Mouse (Mus musculus): ENCODE data around the gene Hist1h2bm. TPM values are rescaled to one million over a fixed set of nuclear protein-coding genes. Genes with fewer than 3 reads are reported as not detected.
"Not testable (repeated sequence)": the region's sequence is repeated elsewhere in the genome, so short reads cannot be mapped to it uniquely, and the experiment has no call there.

The Hist1h2bm gene
- polyA plus RNA-seq, 1 experiment: 3.4 TPM

- H3K4me3 ChIP-seq (ENCODE audit: insufficient read depth, poor library complexity, severe bottlenecking): peak overlapping the region; percentile 23
- no peak for TF ChIP-seq CEBPB (IDR thresholded peaks at IDR 0.05; ENCODE audit: low read depth)
- no peak for TF ChIP-seq MAX (IDR thresholded peaks at IDR 0.05)
- no peak for TF ChIP-seq MYOD1 (IDR thresholded peaks at IDR 0.05; ENCODE audit: control insufficient read depth, insufficient read length, low read depth)
- TF ChIP-seq USF1 (IDR thresholded peaks at IDR 0.05; ENCODE audit: low read depth): no peak
- TF ChIP-seq MYOG (IDR thresholded peaks at IDR 0.05; ENCODE audit: control insufficient read depth, extremely low read depth, insufficient read length): no peak
- no peak for TF ChIP-seq FOSL1 (IDR thresholded peaks at IDR 0.05; ENCODE audit: insufficient read depth, low read length, poor library complexity, severe bottlenecking)
- TF ChIP-seq CTCF (IDR thresholded peaks at IDR 0.05; ENCODE audit: control insufficient read depth, insufficient read depth, insufficient read length): no peak
These were observed 3.3 kb upstream of the Hist1h2bm start for GRCm38 (mm10) chr13:21718381-21719080.

GRCm38 (mm10) chr13:21721107-21721756 lies 612 bp upstream of the Hist1h2bm start:
- H3K36me3 ChIP-seq (ENCODE audit: control insufficient read depth, insufficient read depth); H3K27me3 ChIP-seq (ENCODE audit: control insufficient read depth, insufficient read depth, insufficient read length); H3K79me2 ChIP-seq (ENCODE audit: control insufficient read depth, insufficient read depth); H3K79me3 ChIP-seq (ENCODE audit: low read depth): not testable (repeated sequence)
- Histone ChIP-seq H3ac (ENCODE audit: control insufficient read depth, insufficient read length, low read depth) (peak overlapping the region; percentile 85), H3K4me3 (ENCODE audit: insufficient read depth, poor library complexity, severe bottlenecking) (peak overlapping the region; percentile 31)

More at GRCm38 (mm10) chr13:21718381-21719080, 3.3 kb upstream of the Hist1h2bm start:
- no peaks in the 10 kb centered on the region for H3K79me2 ChIP-seq (ENCODE audit: control insufficient read depth, insufficient read depth)
- no peaks in the 10 kb centered on the region for H3K79me3 ChIP-seq (ENCODE audit: low read depth)
- H3ac ChIP-seq (ENCODE audit: control insufficient read depth, insufficient read length, low read depth): peak overlapping the region; percentile 57
- no peaks in the 10 kb centered on the region for H3K27me3 ChIP-seq (ENCODE audit: control insufficient read depth, insufficient read depth, insufficient read length)
- H3K36me3 ChIP-seq (ENCODE audit: control insufficient read depth, insufficient read depth): no peaks in the 10 kb centered on the region

GRCm38 (mm10) chr13:21722373-21722925 lies 605 bp downstream of the Hist1h2bm start:
- H3K79me2 ChIP-seq (ENCODE audit: control insufficient read depth, insufficient read depth): no peaks in the 10 kb centered on the region
- no peaks in the 10 kb centered on the region for H3K27me3 ChIP-seq (ENCODE audit: control insufficient read depth, insufficient read depth, insufficient read length)
- H3ac ChIP-seq (ENCODE audit: control insufficient read depth, insufficient read length, low read depth): peak overlapping the region; percentile 4
- TF ChIP-seq MAX (IDR thresholded peaks at IDR 0.05) (no peak), CTCF (IDR thresholded peaks at IDR 0.05; ENCODE audit: control insufficient read depth, insufficient read depth, insufficient read length) (no peak), CEBPB (IDR thresholded peaks at IDR 0.05; ENCODE audit: low read depth) (no peak), MYOD1 (IDR thresholded peaks at IDR 0.05; ENCODE audit: control insufficient read depth, insufficient read length, low read depth) (no peak), MYOG (IDR thresholded peaks at IDR 0.05; ENCODE audit: control insufficient read depth, extremely low read depth, insufficient read length) (no peak), USF1 (IDR thresholded peaks at IDR 0.05; ENCODE audit: low read depth) (no peak), FOSL1 (IDR thresholded peaks at IDR 0.05; ENCODE audit: insufficient read depth, low read length, poor library complexity, severe bottlenecking) (no peak)
- no peaks in the 10 kb centered on the region for H3K79me3 ChIP-seq (ENCODE audit: low read depth)
- no peaks in the 10 kb centered on the region for H3K36me3 ChIP-seq (ENCODE audit: control insufficient read depth, insufficient read depth)
- H3K4me3 ChIP-seq (ENCODE audit: insufficient read depth, poor library complexity, severe bottlenecking): no peak overlapping the region

GRCm38 (mm10) chr13:21722993-21723836 lies 1.4 kb downstream of the Hist1h2bm start:
- no peak for TF ChIP-seq MAX (IDR thresholded peaks at IDR 0.05)
- Histone ChIP-seq H3K4me3 (ENCODE audit: insufficient read depth, poor library complexity, severe bottlenecking) (no peak overlapping the region), H3ac (ENCODE audit: control insufficient read depth, insufficient read length, low read depth) (no peak overlapping the region), H3K79me2 (ENCODE audit: control insufficient read depth, insufficient read depth) (no peaks in the 10 kb centered on the region), H3K27me3 (ENCODE audit: control insufficient read depth, insufficient read depth, insufficient read length) (no peaks in the 10 kb centered on the region), H3K79me3 (ENCODE audit: low read depth) (no peaks in the 10 kb centered on the region), H3K36me3 (ENCODE audit: control insufficient read depth, insufficient read depth) (no peaks in the 10 kb centered on the region)

- H3K79me2 ChIP-seq (ENCODE audit: control insufficient read depth, insufficient read depth): no peaks in the 10 kb centered on the region
- H3K27me3 ChIP-seq (ENCODE audit: control insufficient read depth, insufficient read depth, insufficient read length): no peaks in the 10 kb centered on the region
- H3K79me3 ChIP-seq (ENCODE audit: low read depth): no peaks in the 10 kb centered on the region
- H3ac ChIP-seq (ENCODE audit: control insufficient read depth, insufficient read length, low read depth): no peak overlapping the region
- no peaks in the 10 kb centered on the region for H3K36me3 ChIP-seq (ENCODE audit: control insufficient read depth, insufficient read depth)
- H3K4me3 ChIP-seq (ENCODE audit: insufficient read depth, poor library complexity, severe bottlenecking): no peak overlapping the region
- TF ChIP-seq MAX (IDR thresholded peaks at IDR 0.05) (no peak), CEBPB (IDR thresholded peaks at IDR 0.05; ENCODE audit: low read depth) (no peak)
These were observed 6.2 kb downstream of the Hist1h2bm start for GRCm38 (mm10) chr13:21727948-21728572.
